Mouse (Mus musculus) heart, embryonic 14.5 days (tissue): ENCODE results near the gene Pla2g4f. TPM values are rescaled to one million over a fixed set of nuclear protein-coding genes. Genes with fewer than 3 reads are reported as not detected.

ENCODE experiments used
- ATAC-seq: fragments of 200-750 bp; cut with Nextera tagmentation; 2 replicates; pipeline ENCODE4 v1.8.0; 2017; ENCODE audit warnings: low read depth, moderate TSS enrichment; ENCODE audit not compliant: insufficient number of reproducible peaks, insufficient read depth, low FRiP score
- H3K27ac ChIP-seq, 2 experiments: fragments of 200-500 bp in 1 of 2; fragments of 300-500 bp in 1 of 2; sonication (generic) in 1 of 2; replicated peaks in 1 of 2; 2 replicates each; pipeline ENCODE4 v1.5.1; 2012 to 2014; ENCODE audit warnings: low read depth in 2 of 2, low read length in 2 of 2, control low read depth in 1 of 2, mild to moderate bottlenecking in 1 of 2, mixed read lengths in 1 of 2; ENCODE audit not compliant: control insufficient read depth in 1 of 2, insufficient read depth in 1 of 2
- H3K27me3 ChIP-seq: fragments of 300-500 bp; sonication (generic); 2 replicates; pipeline ENCODE4 v1.6.1; 2014; ENCODE audit warnings: mild to moderate bottlenecking, low read length, control low read depth; ENCODE audit not compliant: control insufficient read depth, insufficient read depth
- H3K36me3 ChIP-seq: fragments of 300-500 bp; sonication (generic); 2 replicates; pipeline ENCODE4 v1.6.1; 2014; ENCODE audit warnings: mild to moderate bottlenecking, control low read depth, low read length, mixed read lengths; ENCODE audit not compliant: control insufficient read depth, insufficient read depth
- H3K4me1 ChIP-seq, 2 experiments: fragments of 200-500 bp in 1 of 2; fragments of 300-500 bp in 1 of 2; sonication (generic) in 1 of 2; 2 replicates each; pipeline ENCODE4 v1.6.1; 2012 to 2014; ENCODE audit warnings: low read length in 2 of 2, control low read depth in 1 of 2, mixed read lengths in 1 of 2; ENCODE audit not compliant: control insufficient read depth in 2 of 2, insufficient read depth in 2 of 2
- H3K4me2 ChIP-seq: fragments of 300-500 bp; sonication (generic); 2 replicates; pipeline ENCODE4 v1.6.1; 2014; ENCODE audit warnings: mild to moderate bottlenecking, low read length
- H3K4me3 ChIP-seq, 2 experiments: fragments of 200-500 bp in 1 of 2; fragments of 300-500 bp in 1 of 2; sonication (generic) in 1 of 2; 2 replicates each; pipeline ENCODE4 v1.5.1; 2012 to 2014; ENCODE audit warnings: low read length in 2 of 2, mild to moderate bottlenecking in 2 of 2, control low read depth in 1 of 2, low read depth in 1 of 2, moderate library complexity in 1 of 2; ENCODE audit not compliant: control insufficient read depth in 1 of 2, insufficient read depth in 1 of 2
- H3K9ac ChIP-seq: fragments of 300-500 bp; sonication (generic); 2 replicates; pipeline ENCODE4 v1.6.1; 2014; ENCODE audit warnings: mild to moderate bottlenecking, low read length
- H3K9me3 ChIP-seq: fragments of 300-500 bp; sonication (generic); 2 replicates; pipeline ENCODE4 v1.6.1; 2016; ENCODE audit warnings: low read length, control low read depth; ENCODE audit not compliant: control insufficient read depth
- WGBS: fragments of 180-500 bp; shearing (Covaris S2); extraction: QIAGEN DNeasy Blood & Tissue Kit; methylation state at CpG from one replicate; pipeline ENCODE4 v1.1.7; 2014; 5-methylcytosine and 5-hydroxymethylcytosine counted together
- polyA plus RNA-seq: library from polyadenylated mRNA; unstranded; fragments of >200 nt; fragmentation: Nextera tagmentation; extraction: Ambion mirVana; gene quantifications from 2 replicates; pipeline ENCODE4 v1.2.1, GENCODE M21; 2014

Gene Pla2g4f
- polyA plus RNA-seq, 1 experiment from 2014 or later: 0.09 TPM

- no peak for ATAC-seq
- Histone ChIP-seq H3K27me3 (no peaks in the 10 kb centered on the region), H3K36me3 (no peaks in the 10 kb centered on the region), H3K9ac (no peak overlapping the region), H3K27ac (no peak overlapping the region), H3K4me2 (no peak overlapping the region), H3K9me3 (no peaks in the 10 kb centered on the region; the same call in 1 of the 2 replicates), H3K4me1 (no peaks in the 10 kb centered on the region), H3K4me3 (no peak overlapping the region)
- WGBS: 82% methylated on average over 6 of the region's 6 CpGs
Measured at GRCm38 (mm10) chr2:120252644-120253043, 61.3 kb downstream of the Pla2g4f start.

Other genes starting within 250 kb of the Pla2g4f start
- gene Ehd4, start 159.6 kb downstream of the Pla2g4f start, polyA plus RNA-seq: 141 and 152 TPM in 2 replicates
- 2.3 and 2.6 TPM in 2 replicates for gene Pla2g4e, start 68.8 kb downstream of the Pla2g4f start, polyA plus RNA-seq
- gene Pla2g4d, start 25.0 kb downstream of the Pla2g4f start, polyA plus RNA-seq: 0.05 TPM in 1 of 2 replicates, not detected in the other
- gene Vps39, start 39.0 kb upstream of the Pla2g4f start, polyA plus RNA-seq: 18.3 and 20.5 TPM in 2 replicates
- 9.0 and 9.8 TPM in 2 replicates for gene Ganc, start 89.7 kb upstream of the Pla2g4f start, polyA plus RNA-seq
- 7.5 and 9.9 TPM in 2 replicates for gene Tmem87a, start 89.9 kb upstream of the Pla2g4f start, polyA plus RNA-seq
- gene Capn3, start 141.9 kb upstream of the Pla2g4f start, polyA plus RNA-seq: 2.9 and 3.3 TPM in 2 replicates
- gene Zfp106, start 249.7 kb upstream of the Pla2g4f start, polyA plus RNA-seq: 53.0 and 56.8 TPM in 2 replicates